Mouse (Mus musculus) heart, postnatal 36 days (tissue): ENCODE results near the gene Dagla. TPM values are rescaled to one million over a fixed set of nuclear protein-coding genes. Genes with fewer than 3 reads are reported as not detected.
A peak's percentile ranks its signal among the peaks of the same experiment; 100 is the strongest.

Source experiments
- DNase-seq, 2 experiments: peaks; one replicate each; pipeline ENCODE4 v3.0.0; 2021 to 2022
- intact Hi-C: fragments of 180-260 bp; cut with DNase I; formaldehyde crosslinking; loops from one replicate; pipeline ENCODE4 v1.15.1; 2025
- total RNA-seq, 2 experiments: library from RNA; stranded (reverse); gene quantifications; 2 replicates each; pipeline ENCODE4 v1.2.3; 2021

Gene Dagla
- total RNA-seq, 2 experiments from 2014 or later, result 2.7 TPM

GRCm38 (mm10) chr19:10247165-10247564 is 57.5 kb downstream of the Dagla start:
- intact Hi-C loops, result no loop called here

DNA sequence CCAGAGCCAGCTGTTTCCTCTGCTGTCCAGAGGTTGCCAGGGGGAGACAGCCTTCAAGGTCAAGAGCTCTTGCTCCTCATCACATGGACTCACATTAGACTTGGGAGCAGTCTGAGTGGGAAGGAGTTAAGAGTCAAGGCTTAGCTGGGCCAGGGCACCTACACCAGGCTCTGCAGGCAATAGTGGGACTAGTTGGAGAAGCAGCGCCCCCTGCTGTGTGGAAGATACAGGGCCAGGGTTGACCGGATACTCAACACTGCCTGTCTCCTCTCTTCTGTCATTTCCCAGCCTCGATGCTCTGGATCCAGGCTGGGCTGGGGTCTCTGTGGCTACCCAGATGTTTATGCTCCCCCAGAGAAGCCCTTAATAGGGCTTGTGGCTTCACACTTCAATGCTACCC is 60.5 kb downstream of the Dagla start:
- peak; percentile 37 to 60 for DNase-seq
- intact Hi-C loops, result no loop called here

More at GRCm38 (mm10) chr19:10247165-10247564, 57.5 kb downstream of the Dagla start:
- DNase-seq, result no peak

GRCm38 (mm10) chr19:10242916-10243315 is 61.8 kb downstream of the Dagla start:
- intact Hi-C loops, result no loop called here
- DNase-seq, result no peak

DNA sequence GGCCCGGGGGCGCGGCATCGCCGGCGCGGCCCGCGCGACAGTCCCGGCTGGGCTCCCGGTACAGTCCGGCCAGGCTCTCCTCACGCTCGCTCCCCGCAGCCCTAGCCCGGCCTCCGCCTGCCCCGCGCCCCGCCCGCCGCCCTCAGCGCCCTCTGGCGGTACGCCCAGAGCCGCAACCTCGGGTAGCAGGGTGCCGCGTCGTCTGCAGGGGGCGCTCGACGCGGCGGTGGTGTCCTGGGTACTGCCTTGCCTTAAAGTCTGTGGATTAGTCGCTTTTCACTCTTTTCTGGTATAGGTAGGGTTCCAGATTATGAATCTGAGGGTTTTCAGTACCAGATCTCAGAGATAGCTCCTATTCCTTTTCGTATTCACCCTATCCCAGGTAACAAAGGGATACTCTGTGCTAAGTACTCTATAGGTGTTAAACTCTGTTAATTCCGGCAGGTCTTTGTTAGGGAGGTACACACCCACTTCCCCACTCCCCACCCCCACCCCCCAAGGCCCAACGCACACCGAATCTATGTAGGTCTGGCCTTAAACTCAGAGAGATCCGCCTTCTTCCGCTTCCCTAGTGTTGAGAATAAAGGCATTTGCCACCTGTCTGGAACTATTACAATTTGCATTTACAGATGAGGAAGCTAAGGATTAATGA is 63.9 kb downstream of the Dagla start, which contains the start of gene Myrf:
Myrf (minus strand) TSS at position 95 of the 652 bp plus-strand sequence.
- intact Hi-C loops, result no loop called here
- peak; percentile 80 to 81 for DNase-seq

GRCm38 (mm10) chr19:10239975-10240653 is 64.6 kb downstream of the Dagla start:
- intact Hi-C loops, result no loop called here
- DNase-seq, result no peak

DNA sequence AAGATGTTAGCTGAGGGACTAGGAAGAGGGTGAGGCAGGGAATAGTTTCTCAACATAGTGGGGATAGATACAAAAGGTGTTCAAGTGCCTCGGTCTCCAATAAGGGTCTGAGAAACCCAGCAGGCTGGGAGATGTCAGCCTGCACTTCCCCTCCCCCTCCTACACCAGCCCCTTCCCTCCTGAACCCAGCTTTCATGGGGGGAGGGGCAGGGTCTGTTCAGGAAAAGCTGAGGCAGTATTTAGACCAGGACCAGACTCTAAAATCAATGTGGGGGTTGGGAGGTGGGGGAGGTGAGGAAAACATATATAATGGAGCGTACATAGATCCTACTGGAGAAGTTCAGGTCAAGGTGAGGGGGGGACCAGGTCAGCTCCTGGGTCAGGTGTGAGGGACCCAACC is 65.3 kb downstream of the Dagla start:
- intact Hi-C loops, result no loop called here
- DNase-seq, result no peak

DNA sequence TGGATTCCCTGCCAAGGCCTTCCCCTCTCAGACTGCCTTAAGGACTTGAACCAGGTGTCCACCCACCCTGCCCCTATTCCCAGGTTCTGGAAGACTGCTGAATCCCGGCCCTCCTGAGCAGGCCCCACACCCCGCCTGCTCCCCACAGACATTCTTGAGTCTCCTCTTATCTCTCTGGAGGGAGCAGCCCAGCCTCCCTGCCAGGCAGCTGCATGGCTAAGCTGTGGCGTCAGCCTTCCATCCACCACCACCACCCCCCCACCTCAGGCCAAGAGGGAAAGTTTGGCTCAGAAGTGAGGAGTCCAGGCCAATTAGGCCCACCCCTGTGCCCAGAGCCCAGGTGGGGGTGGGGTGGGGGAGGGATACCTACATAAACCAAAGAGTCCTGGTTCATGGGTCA is 66.2 kb downstream of the Dagla start:
- intact Hi-C loops, result no loop called here
- no peak for DNase-seq

DNA sequence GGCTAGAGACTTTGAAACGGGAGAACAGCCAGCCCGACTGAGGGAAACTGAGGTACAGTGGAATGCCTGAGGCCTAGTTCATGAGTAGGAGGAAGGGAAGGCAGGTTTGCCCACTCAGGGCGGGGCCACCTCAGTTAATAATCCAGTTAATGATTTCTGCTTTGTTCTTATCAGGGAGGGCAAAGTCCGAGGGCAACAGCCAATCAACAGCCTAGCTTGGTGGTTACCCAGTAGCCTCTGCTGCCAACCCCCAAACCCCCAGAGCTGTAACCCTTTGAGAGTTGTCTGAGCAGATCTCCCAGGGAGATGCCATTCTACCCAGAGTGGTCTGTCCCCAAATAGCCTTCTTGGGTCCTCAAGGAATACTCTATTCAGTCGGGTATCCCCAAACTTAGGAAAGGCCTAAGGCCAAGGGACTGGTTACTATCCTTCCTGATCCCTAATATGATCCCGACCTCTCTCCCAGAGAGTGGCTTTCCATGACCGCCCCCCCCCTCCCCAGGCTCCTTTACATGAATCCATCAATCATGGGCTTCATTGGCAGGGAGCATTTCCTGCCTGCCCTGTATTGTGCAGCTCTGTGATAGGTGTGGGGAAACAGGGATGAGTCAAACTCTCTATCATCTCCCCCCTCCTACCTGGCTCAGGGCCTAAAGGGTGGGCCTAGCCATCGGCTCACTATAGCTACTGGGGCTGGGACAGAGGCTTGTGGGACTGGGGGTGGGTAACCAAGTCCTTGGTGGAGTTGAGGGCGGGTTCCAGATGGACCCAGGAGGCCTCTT is 68.7 kb downstream of the Dagla start:
- intact Hi-C loops, result no loop called here

GRCm38 (mm10) chr19:10232327-10233017 is 72.2 kb downstream of the Dagla start:
- no peak for DNase-seq
- intact Hi-C loops, result no loop called here

More for the DNA sequence above, 68.7 kb downstream of the Dagla start:
- no peak for DNase-seq

DNA sequence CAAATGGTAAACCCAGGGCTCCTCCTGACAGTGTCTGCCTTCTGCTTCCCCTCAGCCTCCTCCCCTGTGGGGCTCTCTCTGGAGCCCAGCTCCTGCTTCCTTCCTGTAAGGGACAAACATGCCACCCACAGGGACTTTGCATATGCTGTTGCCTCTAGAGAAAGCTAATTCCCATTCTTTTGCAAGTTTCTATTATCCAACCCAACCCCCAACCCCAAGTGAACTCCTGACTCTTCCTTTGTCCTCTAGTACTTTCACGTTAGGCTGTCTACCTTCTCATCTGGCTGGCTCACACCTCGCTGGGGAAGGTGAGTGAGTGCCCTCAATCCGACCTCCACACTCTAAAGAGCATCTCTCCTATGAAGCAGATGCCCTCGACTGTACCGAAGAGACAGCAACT is 72.8 kb downstream of the Dagla start:
- intact Hi-C loops, result no loop called here
- DNase-seq, result no peak

DNA sequence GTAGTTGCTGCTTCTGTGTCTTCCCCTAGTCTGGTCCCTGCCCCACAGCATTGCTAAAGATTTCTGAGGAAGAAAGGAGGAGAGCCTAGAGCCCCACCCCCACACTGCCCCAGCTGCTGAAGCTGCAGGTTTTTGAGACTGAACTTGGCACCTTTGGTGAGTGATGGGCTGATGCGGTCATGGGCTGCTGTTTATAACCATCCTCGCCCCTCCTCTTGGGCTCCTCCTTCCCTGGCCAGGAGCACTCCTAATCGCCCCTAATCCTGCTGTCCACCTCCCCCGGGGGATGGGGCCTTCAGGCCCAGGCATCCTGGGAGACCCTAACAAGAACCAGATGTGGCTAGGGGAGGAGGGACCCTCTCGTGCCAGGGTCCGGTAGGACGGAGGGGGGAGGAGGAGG is 73.7 kb downstream of the Dagla start:
- no peak for DNase-seq
- intact Hi-C loops, result no loop called here

- intact Hi-C loops, result no loop called here
- no peak for DNase-seq
These were observed 78.9 kb downstream of the Dagla start for GRCm38 (mm10) chr19:10225767-10226166.

DNA sequence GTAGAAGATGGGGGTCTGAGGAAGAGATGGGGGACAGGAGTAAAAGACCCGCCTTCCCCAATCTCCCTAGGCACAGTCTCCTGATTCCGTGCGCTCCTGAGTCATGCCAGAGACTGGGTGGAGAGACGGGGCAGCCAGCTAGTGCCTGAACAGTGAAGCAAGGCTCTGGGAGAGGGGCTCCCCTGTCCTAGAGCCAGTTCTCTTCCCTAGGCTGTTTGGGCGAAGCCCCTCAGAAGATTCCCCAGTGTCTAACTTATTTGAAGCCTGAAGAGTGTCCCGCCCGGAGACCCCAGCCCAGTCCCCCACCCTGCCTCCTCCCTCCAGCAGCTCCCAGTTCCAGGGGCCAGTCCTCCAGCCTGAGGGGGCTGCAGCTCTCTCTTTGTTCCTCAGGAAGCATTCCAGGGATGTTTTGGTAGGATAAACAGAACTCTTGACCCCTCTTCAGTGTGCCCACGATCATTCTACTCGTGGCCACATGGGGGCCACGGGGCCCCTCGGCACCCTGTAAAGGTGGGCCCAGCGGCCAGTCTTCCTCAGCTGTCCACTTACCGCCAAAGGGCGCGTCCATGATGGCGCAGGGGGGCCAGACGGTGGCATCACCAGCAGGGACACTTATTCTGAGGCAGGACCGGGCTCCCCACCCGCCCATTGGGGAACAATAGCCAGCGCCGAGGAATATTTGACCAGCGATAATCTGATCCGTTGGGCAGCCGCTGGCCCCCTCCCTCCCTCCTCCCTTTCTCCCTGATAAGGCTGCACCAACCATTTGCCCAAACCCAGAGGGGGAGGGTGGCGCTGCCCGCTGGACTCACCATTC is 79.8 kb downstream of the Dagla start:
- no peak for DNase-seq
- intact Hi-C loops, result no loop called here

DNA sequence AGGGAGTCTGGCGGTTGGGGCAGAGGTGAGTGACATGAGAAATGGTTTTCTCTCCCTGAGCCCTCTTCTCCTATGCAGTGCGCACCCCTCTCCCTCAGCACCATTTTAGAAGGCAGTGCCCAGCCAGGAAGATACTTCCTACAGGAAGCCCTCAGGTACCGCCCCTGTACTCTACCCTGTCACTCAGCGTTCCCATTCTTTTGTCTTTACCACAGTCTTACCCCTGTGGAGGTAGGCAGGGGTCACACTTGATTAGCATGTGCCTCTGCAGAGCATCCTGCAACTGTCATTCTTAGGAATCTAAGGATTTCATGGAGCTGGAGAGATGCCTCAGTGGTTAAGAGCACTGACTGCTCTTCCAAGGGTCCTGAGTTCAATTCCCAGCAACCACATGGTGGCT is 81.1 kb downstream of the Dagla start:
- intact Hi-C loops, result no loop called here
- no peak for DNase-seq

DNA sequence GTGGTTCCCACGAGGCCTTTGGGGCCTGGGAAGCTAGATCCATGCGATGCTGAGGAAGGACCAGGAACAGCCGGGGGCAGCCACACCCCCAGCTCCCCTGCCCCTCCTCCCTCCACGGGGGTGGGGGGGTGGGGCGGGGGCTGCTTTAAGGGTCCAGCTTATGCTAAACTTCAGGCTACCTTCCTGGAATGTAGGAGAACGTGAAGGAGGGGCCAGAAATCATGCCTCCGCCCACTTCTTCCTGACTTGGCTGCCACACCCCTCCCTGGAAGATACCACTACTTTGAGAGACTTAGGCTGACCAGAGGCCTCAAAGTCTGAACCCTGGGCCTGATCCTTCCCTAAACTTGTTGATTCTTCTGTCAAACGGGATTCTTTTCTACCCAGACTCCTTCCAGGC is 82.0 kb downstream of the Dagla start:
- intact Hi-C loops, result no loop called here
- DNase-seq, result no peak

DNA sequence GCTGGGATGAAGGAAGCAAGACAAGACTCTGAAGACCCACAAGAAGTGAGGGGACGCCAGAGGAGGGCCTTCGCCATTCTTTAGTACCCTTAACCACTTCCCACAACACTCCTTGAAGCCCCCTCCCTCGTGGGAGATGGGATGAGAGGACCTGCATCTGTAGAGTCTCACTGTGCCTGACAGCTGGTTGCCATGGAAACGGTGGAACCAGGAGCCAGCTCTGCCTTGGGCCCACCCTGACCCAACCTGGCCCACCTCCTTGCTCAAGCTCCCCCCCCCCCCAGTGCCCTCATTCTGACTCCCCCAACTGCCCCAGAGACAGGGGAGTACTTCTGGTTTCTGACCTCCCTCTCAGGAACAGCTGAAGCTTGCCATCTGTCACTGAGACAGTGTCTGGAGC is 83.1 kb downstream of the Dagla start:
- DNase-seq, result no peak
- intact Hi-C loops, result no loop called here

GRCm38 (mm10) chr19:10219593-10219992 is 85.1 kb downstream of the Dagla start:
- intact Hi-C loops, result no loop called here
- DNase-seq, result no peak

- peak; percentile 27 to 44 for DNase-seq
- intact Hi-C loops, result no loop called here
These were observed 85.6 kb downstream of the Dagla start for GRCm38 (mm10) chr19:10219108-10219507.

DNA sequence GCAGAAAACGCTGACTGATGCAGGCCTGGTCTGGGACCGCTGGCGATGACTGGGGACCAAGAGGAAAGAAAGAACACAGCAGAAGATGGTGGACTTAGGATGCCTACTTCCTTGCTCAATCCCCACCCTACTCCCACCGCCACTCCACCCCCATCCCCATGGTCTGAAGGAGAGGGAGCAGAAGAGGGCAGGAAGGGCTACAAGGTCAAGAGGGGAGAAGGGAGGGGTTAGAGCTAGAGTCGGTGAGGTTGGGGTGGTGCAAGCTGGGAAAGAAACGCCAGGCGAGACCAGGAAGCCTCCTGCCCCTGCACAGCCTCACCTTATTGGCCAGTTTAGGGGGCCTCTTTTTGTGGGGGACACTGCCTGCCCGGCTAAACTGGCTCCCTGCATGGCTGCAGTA is 88.6 kb downstream of the Dagla start:
- DNase-seq, result no peak
- intact Hi-C loops, result no loop called here

DNA sequence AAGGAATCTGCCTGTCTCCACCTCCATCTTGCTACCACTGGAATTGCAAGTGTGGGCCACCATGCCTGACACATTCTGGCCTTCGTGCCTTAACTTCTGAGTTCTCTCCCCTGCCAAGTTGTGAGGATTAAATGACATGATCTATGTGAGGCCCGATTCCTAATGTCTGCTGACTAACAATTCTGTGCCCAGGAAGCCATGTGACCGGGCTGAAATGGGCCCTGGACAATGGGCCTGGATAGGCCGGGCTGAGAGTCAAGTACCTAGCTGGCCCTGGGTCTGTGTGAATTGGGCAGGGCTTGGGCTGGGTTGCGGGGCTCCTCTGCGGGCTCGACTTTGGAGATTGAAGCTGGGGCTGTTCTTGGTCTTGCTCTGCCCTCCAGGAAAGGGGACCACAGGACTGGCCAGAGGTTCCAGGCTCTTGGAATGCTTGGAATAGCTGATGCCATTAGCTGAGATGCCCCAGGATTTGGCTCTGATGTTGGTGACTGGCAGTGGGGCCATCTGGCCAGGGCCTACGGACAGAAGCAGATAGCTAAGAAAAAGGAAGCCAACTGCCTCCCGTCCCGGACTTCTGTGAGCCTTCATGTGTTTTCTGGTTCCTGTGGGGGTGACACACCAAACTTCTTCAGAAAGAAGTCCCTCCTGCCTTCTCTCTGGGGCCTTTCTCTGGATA is 90.7 kb downstream of the Dagla start:
- intact Hi-C loops, result no loop called here
- DNase-seq, result peak in 1 of 2 experiments; percentile 49
